Mouse (Mus musculus) C2C12 (cell line): ENCODE measurements around the gene Capn6.

ENCODE experiments used
- CEBPB ChIP-seq: IDR thresholded peaks from one replicate; pipeline ENCODE4 v1.6.1; 2011; ENCODE audit warnings: low read depth, mild to moderate bottlenecking, control low read depth, moderate library complexity
- CTCF ChIP-seq: IDR thresholded peaks from one replicate; pipeline ENCODE4 v1.5.1; 2011; ENCODE audit not compliant: control insufficient read depth, insufficient read depth, insufficient read length
- MAX ChIP-seq: IDR thresholded peaks from one replicate; pipeline ENCODE4 v1.6.1; 2011; ENCODE audit warnings: mild to moderate bottlenecking, control low read depth
- USF1 ChIP-seq: IDR thresholded peaks from one replicate; pipeline ENCODE4 v1.6.1; 2011; ENCODE audit warnings: low read depth, mild to moderate bottlenecking, control low read depth, moderate library complexity

GRCm38 (mm10) chrX:143827212-143827611, at the start of gene Capn6:
- no peak for TF ChIP-seq CTCF
- TF ChIP-seq USF1, result no peak
- no peak for TF ChIP-seq CEBPB
- TF ChIP-seq MAX, result no peak
